Mouse (Mus musculus) frontal cortex, postnatal 14 days (tissue): Measurements from ENCODE around the gene Reg3g.
"Not testable (repeated sequence)": the region's sequence is repeated elsewhere in the genome, so short reads cannot be mapped to it uniquely, and the experiment has no call there.

Experiments used
- DNase-seq, 2 experiments: peaks; one replicate each; pipeline ENCODE4 v3.0.0; 2022; ENCODE audit warnings: low spot score in 2 of 2

The Reg3g gene

GRCm38 (mm10) chr6:78468772-78469171 lies at the start of gene Reg3g:
Reg3g (minus strand) TSS chr6:78468872.
- no peak for DNase-seq

- no peak for DNase-seq
Measured at GRCm38 (mm10) chr6:78515777-78516446, 47.2 kb upstream of the Reg3g start.

- peak in 1 of 2 experiments; percentile 23 for DNase-seq
Measured at GRCm38 (mm10) chr6:78512833-78513232, 44.2 kb upstream of the Reg3g start.

GRCm38 (mm10) chr6:78510173-78510900 lies 41.7 kb upstream of the Reg3g start:
- DNase-seq: no peak

DNA sequence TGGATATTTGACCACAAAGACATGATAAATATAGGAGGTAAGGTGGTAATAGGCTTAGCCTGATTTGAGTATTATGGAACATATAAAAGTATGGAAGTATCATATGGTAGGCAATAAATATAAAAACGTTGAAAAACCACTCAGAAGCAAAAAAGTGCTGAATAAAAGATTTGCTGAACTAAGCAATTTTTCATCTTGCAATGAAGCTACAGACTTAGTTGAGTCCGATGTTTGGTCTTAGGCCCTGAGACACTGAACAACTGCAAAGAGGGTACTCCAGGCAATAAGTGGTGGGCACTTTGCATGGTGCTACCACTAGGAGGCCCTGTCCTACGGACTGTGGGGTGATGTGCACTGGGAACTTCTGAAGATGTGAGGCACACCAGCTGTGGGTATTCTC lies 37.1 kb upstream of the Reg3g start:
- DNase-seq: no peak

DNA sequence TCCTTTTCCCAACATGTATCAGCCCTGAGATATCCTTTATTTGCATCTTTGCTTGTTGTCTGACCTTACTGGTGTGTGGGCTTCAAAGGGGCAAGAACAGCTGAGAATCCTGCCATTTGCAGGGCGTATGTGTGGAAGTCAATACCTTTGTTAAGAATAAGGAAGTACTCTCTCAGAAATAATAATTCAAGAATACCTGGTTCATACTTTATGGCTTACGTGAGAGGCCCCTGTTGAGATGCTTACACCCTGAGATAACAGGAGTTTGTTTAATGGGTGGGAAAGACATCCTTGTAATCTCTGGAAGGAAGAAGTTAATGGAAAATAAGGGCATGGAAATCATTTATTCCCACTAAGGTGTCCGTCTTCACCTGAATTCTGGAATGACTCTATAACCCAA lies 26.0 kb upstream of the Reg3g start:
- DNase-seq: no peak

- no peak for DNase-seq
Measured at GRCm38 (mm10) chr6:78469287-78469686, 615 bp upstream of the Reg3g start.

DNA sequence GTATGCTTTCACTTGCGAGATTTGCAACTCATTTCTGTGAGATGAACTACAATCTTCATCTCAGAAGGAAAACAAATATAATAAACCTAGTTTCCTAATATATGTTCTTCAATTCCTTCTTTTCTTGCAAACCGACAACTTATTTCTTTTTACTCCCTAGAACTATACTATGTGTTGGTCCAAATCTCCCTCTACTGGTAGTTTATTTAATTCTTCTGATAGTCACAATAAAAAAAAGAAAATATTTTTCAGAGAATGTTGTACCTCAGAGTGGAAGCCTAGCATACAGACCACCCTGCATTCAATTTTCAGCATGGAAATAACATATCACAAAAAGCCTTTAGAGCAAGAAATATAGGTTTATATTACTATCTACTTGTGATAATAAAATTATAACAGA lies 5.4 kb downstream of the Reg3g start:
- no peak for DNase-seq

DNA sequence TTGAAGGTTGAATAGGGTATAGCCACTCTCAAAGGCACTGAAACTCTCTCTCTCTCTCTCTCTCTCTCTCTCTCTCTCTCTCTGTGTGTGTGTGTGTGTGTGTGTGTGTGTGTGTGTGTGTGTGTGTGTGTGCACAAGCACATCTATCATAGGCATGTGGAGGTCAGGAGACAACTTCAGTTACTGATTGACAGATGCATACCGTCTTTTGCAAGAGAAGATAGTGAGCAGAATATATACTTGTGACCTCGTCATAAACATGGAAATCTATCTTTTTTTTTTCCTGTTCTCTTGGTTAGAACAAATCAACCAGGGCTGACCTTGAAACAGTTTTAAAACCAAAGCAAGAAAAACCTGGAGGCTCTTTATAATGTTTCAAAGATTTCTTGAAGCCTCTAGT lies 6.3 kb downstream of the Reg3g start:
- DNase-seq: no peak

DNA sequence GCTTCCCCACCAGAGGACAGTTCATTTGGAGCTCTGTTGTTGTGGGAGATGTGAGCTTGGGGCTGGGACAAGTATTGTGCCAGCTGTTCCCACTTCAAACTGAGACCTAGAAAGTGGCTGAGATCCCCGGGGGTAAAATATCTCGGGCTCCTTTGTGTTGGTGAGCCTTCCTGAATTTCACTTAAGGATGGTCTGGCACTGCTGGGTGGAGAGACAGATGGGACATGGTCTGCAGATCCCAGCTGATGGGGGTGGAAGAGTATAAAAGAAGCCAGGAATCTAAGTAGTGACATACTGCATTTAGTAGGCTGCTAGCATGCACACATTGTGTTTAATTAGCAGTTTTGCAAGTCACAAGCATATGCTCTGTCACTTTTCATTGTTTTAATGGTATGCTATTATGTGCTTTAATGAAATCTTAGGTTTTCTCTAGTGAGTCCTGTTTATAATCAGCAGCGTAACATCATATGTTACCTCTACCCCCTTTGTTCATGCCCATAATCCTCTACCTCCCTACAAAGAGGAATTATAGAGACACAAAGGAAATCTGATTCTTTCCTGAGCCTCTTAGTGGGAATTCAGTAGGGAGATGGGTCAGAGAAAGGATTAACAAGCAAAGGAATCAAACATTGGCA lies 8.4 kb downstream of the Reg3g start:
- peak; percentile 17 to 19 for DNase-seq

DNA sequence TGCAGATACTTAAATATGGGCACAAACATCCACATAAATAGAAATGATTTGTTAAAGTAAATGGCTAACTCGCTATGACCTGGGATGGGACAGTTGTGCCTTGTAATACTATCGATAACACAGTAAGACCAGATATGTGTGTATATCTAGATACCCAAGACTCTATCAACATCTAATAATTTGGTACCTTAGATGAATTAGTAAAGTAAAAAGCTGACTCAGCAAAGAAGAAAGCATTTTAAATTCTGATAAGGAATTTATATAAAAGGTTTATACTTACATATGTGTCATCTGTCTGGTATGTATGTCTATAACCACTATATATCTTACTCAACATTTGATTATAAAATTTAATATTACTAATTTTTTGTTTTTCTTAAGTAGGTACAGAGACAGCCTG lies 15.9 kb downstream of the Reg3g start:
- DNase-seq: no peak

DNA sequence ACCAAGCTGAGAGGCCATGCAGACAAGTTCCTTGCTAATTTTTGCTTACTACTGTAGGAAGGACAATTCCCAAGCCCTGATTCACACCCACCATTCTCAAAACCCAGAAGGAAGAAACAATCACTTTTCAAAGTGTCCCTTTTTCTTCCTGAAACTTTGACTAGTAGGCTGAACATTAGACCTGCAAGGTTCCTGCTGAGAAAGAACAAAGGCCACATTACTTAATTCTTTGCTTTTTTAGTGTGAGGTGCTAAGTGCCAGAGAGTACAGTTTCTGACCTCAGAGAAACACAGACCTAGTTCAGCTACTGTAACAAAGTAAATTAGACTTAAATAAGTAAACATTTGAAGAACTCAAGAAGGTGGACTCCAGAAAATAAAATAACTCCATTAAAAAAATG lies 20.3 kb downstream of the Reg3g start:
- DNase-seq: no peak

DNA sequence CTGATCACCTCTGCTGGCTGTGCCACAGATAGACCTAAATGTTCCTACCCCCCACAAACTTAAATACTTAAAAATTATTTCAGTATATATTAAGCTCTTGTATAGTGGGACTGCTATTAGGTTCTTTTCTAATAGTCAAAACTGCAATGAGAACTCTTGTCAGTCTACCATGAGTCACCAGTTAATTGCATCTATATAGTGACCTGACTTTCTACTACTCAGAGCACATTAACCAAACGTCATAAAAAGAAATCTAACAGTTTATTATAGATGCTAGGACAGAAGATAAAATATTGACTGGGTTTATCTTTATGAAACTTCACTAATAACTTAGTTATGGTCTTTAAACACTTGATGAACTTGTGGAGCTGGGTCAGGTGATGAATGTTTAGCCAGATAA lies 21.5 kb downstream of the Reg3g start:
- DNase-seq: no peak

DNA sequence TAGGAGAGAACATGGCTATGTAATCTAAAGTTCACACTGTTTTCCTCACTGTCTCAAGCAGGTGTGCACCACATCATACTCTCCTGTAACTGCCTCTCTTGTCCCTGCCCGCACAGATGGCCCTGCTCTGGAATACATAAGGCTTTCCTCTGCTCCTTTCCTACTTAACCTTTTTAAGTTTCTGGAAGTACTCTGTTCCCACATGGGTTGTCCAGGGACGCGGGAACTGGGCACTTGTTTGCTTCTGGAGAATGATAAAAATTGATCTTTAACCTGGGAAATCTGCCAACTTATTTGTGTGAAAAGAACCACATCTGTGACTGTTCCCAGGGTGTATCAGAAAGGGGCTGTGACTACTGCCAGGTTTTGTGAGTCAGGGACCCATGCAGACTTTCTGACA lies 43.2 kb downstream of the Reg3g start:
- DNase-seq: no peak

GRCm38 (mm10) chr6:78422411-78422810 lies 46.3 kb downstream of the Reg3g start, which contains the start of gene Reg1:
Reg1 (plus strand) TSS chr6:78422711.
- not testable (repeated sequence) for DNase-seq
